In the genomic region with DNA sequence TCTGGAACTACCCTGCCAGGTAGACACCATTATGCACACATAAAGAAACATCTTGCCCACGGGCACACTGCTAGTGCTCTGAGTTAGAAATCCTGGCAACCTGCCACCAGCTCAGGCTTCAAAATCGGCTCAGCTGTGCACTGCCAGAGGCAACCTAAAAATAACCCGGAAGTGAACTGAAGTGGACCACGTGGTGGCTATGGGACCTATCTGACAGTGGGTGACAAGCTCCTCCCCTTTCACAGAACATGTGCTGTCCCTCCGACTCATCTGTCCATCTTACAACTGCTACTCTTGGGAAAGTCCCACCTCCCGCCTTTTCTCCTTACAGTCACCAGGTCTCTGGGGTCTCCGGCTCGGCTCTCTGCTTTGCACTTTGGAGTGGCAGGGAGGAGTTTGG, we compare ENCODE assay signal across 8 mouse cellular contexts. TPM values are rescaled to one million over a fixed set of nuclear protein-coding genes. Genes with fewer than 3 reads are reported as not detected.
DNase-seq lines count a peak whose midpoint lies in the region; ATAC-seq lines count a peak whose summit lies in the region.

No protein-coding gene starts in this region.

- no peaks in the 10 kb centered on the region for H3K27me3 ChIP-seq in forebrain, embryonic 11.5 days (ENCODE audit: control insufficient read depth, insufficient read depth, low read length)
- H3K27me3 ChIP-seq in forebrain, embryonic 10.5 days (ENCODE audit: poor library complexity, severe bottlenecking) = no peaks in the 10 kb centered on the region
- no peaks in the 10 kb centered on the region for H3K27me3 ChIP-seq in forebrain, embryonic 16.5 days (replicated peaks; ENCODE audit: control insufficient read depth, insufficient read depth, low read length)

- H3K4me2 ChIP-seq in forebrain, embryonic 11.5 days (ENCODE audit: low read depth, low read length, severe bottlenecking) = no peak overlapping the region
- H3K4me2 ChIP-seq in forebrain, embryonic 16.5 days (ENCODE audit: low read length) = no peak overlapping the region

- H3K27ac ChIP-seq in forebrain, embryonic 11.5 days (ENCODE audit: low read depth, low read length) = no peak overlapping the region
- no peak overlapping the region for H3K27ac ChIP-seq in forebrain, embryonic 10.5 days
- no peak overlapping the region for H3K27ac ChIP-seq in forebrain, embryonic 16.5 days (ENCODE audit: low read length)

- H3K36me3 ChIP-seq in forebrain, embryonic 11.5 days (ENCODE audit: control insufficient read depth, insufficient read depth, low read length) = no peaks in the 10 kb centered on the region
- no peaks in the 10 kb centered on the region for H3K36me3 ChIP-seq in forebrain, embryonic 10.5 days (replicated peaks)
- H3K36me3 ChIP-seq in forebrain, embryonic 16.5 days (ENCODE audit: control insufficient read depth, insufficient read depth) = no peaks in the 10 kb centered on the region

- intact Hi-C loops in heart, postnatal 36 days (cut with DNase I) = loop anchor here (10.0 kb wide), 1 partner anchor 195 kb away; a partner anchor contains a TSS
- intact Hi-C loops in left cerebral cortex, postnatal 10 days (cut with DNase I) = no loop called here

- no peak overlapping the region for H3K4me3 ChIP-seq in forebrain, embryonic 11.5 days (ENCODE audit: low read depth, low read length)
- no peak overlapping the region for H3K4me3 ChIP-seq in forebrain, embryonic 10.5 days
- H3K4me3 ChIP-seq in forebrain, embryonic 16.5 days (replicated peaks; ENCODE audit: low read length) = no peak overlapping the region

- H3K9ac ChIP-seq in forebrain, embryonic 11.5 days (ENCODE audit: low read length) = no peak overlapping the region
- no peak overlapping the region for H3K9ac ChIP-seq in forebrain, embryonic 16.5 days (replicated peaks; ENCODE audit: low read depth, low read length)

- 61% methylated on average over 8 of the region's 8 CpGs for WGBS in forebrain, embryonic 11.5 days
- 66% methylated on average over 8 of the region's 8 CpGs for WGBS in forebrain, embryonic 10.5 days
- WGBS in forebrain, embryonic 16.5 days = 27% methylated on average over 8 of the region's 8 CpGs

- 0 out of 2 replicates have a peak, but pooled peaks have one; percentile 44 for ATAC-seq in forebrain, embryonic 11.5 days (replicated peaks; ENCODE audit: low FRiP score)
- ATAC-seq in forebrain, embryonic 16.5 days = peak; percentile 74

- H3K9me3 ChIP-seq in forebrain, embryonic 11.5 days (ENCODE audit: control insufficient read depth, low read length) = no peaks in the 10 kb centered on the region
- H3K9me3 ChIP-seq in forebrain, embryonic 10.5 days = no peaks in the 10 kb centered on the region
- H3K9me3 ChIP-seq in forebrain, embryonic 16.5 days (ENCODE audit: control insufficient read depth, low read length) = no peaks in the 10 kb centered on the region

- peaks cover 8% of the 10 kb centered on the region; the same call in 1 of the 2 replicates for H3K4me1 ChIP-seq in forebrain, embryonic 11.5 days (replicated peaks; ENCODE audit: control insufficient read depth, insufficient read depth, low read length)
- H3K4me1 ChIP-seq in forebrain, embryonic 10.5 days = peaks cover 35% of the 10 kb centered on the region
- peaks cover 31% of the 10 kb centered on the region for H3K4me1 ChIP-seq in forebrain, embryonic 16.5 days (replicated peaks; ENCODE audit: control insufficient read depth, insufficient read depth, low read length)

- DNase-seq in forebrain, embryonic 11.5 days (ENCODE audit: low spot score) = peak; percentile 53
- DNase-seq in forebrain, embryonic 10.5 days (ENCODE audit: extremely low spot score, low spot score) = no peak
- peak; percentile 79 for DNase-seq in adrenal gland, postnatal 14 days
- DNase-seq in heart, postnatal 36 days = peak; percentile 43 to 57
- peak; percentile 54 to 64 for DNase-seq in left cerebral cortex, postnatal 10 days (ENCODE audit: extremely low spot score in 1 of 2, low spot score in 2 of 2)
- DNase-seq in lung, postnatal 4 days = peak; percentile 61 to 66
- peak; percentile 53 for DNase-seq in right cerebral cortex, postnatal 4 days

RNA-seq across cellular contexts. Expression of a gene that starts 10.3 kb away (rescaled TPM):
- polyA plus RNA-seq in forebrain, embryonic 11.5 days (2014; fragmentation: Nextera tagmentation; extraction: Ambion mirVana) = 12.8 and 13.0 TPM in 2 replicates
- polyA plus RNA-seq in forebrain, embryonic 10.5 days (2016; fragmentation: Nextera tagmentation; extraction: Ambion mirVana) = 11.7 and 12.0 TPM in 2 replicates
- total RNA-seq in adrenal gland, postnatal 14 days (2021) = 36.9 and 46.0 TPM in 2 replicates
- polyA plus RNA-seq in forebrain, embryonic 16.5 days (2015; fragmentation: Nextera tagmentation; extraction: Ambion mirVana) = 17.9 and 18.3 TPM in 2 replicates
- total RNA-seq in heart, postnatal 36 days (2021) = 10 to 100 TPM; 15.4 to 16.2 TPM
- total RNA-seq in left cerebral cortex, postnatal 10 days (2021) = 100 to 1,000 TPM; 102 to 104 TPM
